Mouse (Mus musculus) spleen, embryonic (tissue): ENCODE measurements around the gene Setd5.

Experiments
- CTCF ChIA-PET: fragments of 350-600 bp; sonication (Branson Sonifier 250); formaldehyde crosslinking; loops from one replicate; lab custom pipeline; 2022; lab: Charles Lee

Setd5 gene

DNA sequence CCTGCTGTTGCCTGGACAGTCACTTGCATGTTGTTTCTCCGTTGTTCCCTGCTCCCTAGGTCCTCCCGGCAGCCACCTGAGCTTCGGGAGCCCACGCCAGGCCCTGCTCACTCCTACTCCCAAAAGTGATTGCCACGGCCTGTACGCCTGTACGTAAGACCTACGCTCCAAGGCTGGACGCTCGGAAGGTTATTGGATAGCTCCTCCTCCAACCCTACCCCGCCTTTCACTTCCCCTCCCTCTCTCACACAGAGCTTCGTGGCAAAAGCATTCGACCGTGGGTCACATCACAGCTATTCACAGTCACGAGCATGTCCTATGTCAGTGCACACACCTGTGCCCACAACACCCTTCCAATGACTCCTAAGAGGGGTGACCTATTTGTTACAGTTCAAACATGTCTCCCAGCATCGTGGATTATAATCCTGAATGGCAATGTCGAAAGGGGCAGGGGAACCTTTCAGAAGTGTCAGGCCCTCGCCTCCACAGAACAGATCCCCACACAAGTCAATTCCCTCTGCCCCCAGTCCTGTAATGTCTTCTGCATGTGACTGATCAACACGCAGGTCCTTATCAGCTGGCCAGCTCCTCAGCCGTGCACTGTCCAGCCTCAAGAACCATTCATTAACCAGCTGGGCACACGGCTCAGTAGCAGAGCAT, 107.8 kb downstream of the Setd5 start:
- CTCF ChIA-PET = no interaction called here

DNA sequence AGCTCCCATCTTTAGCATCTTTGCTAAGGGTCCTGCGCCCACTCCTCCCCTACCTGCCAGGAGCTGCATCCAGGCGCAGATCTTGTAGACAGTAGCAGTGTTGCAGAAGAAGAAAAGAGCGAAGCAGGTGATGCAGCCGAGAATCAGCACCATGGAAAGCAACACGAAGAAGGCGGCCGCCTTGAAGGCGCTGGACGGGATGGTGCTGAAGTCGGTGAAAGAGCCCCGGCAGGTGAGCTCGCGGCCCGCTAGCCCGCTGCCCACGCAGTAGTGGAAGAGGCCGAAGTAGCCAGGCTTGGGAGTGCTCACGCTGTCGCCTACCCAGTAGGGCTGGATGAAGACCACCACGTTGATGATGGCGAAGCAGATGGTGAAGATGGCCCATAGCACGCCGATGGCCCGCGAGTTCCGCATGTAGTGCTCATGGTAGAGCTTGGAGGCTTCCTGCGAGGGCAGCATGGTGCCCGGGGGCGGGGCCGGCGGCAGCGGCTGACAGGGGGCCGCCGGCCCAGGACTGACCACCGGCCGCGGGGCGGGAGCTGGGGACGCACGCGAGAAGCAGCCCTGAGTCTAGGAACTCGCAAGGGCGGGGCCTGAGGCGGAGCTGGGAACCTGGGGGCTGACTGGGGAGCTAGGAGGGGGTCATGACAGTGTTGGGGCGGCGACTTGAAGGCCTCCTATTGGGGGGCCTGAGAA, 116.7 kb downstream of the Setd5 start:
- CTCF ChIA-PET = no interaction called here

DNA sequence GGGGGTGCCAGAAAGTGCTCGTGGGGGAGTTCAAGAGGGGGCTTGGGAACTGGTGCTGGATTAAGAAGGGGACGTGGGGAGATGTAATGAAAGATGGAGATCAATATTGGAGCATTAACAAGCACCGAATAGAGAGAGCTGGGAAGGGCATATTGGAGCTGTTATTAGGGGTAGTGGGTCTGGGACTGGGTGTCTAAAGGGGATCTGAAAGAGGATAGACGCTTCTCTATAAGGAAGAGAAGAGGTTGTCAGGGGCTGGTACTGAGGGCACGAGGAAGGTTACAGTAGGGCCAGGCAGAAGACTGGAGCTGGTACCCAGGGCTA, 117.3 kb downstream of the Setd5 start:
- CTCF ChIA-PET = no interaction called here

DNA sequence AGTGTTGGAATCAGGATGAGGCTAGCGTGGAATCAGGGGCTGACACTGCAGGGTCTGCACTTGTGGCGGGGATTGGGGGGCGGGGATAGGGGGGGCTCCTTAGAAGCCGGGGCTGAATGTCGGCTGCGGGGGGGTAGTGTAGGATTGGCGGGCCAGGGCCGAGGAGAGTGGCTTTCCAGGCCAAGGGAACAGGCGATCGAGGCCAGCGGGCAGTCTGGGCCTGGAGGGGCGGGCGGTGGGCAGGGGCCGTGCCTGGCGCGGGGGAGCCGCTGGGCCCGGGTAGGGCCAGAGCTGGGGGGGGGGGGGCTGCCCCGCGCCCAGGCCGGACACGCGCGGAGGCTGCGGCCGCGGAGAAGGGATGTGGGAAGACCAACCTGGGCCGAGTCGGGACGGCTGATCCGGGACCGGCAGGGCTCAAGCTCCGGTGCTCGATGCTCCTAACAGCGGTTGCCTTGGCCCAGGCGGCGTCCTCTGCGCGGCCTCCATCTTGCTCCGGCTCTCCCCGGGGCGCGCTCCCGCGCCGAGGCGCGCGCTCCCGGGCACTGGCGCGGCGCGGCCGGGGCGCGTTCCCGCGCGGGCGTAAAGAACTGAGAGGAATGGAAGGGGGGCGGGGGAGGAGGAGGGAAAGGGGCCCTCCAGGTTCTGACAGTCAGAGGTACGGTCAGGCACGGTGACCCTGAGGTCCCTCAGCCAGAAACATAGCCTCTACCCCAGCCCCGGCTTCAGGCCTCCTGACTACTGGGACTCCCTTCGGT, 117.9 kb downstream of the Setd5 start, which contains the start of gene Lhfpl4:
Gene Lhfpl4, minus strand, starts transcription at position 544 of the 755 bp plus-strand sequence.
- CTCF ChIA-PET = interaction anchor here (0.9 kb wide), 1 partner anchor 57 kb away, joined by 3 read pairs; no protein-coding TSS in a partner anchor

DNA sequence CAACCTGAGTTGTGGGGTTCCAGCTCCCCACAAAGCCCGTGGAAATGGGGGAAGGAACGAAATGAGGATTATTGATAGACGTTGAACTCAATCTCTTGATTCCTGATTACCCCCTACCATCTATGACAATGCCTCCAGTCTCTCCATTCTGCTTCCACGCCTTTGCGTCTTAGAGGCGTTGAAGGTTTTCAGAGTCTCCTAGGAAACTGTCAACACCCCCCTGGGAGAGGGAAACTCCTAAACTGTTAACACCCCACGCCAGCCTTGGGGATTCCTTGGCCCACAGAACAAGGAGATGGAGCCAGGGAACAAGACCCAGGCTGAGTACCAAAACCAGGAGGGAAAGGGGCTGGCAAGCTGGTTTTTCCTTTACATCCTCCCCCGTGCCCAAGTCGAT, 118.4 kb downstream of the Setd5 start:
- CTCF ChIA-PET = interaction anchor here (0.5 to 0.9 kb wide), 2 partner anchors 10 to 57 kb away, joined by 3 to 7 read pairs; no protein-coding TSS in a partner anchor
